Mouse (Mus musculus): ENCODE data around the gene Lrg1. TPM values are rescaled to one million over a fixed set of nuclear protein-coding genes. Genes with fewer than 3 reads are reported as not detected.

The Lrg1 gene
- total and polyA plus RNA-seq, 2 experiments from 2014 or later = 0.21 to 0.90 TPM

- Histone ChIP-seq H3K9me3 (ENCODE audit: low read length) (no peaks in the 10 kb centered on the region), H3K4me2 (ENCODE audit: low read depth, low read length) (no peak overlapping the region), H3K4me1 (ENCODE audit: insufficient read depth, low read length) (no peaks in the 10 kb centered on the region), H3K4me3 (ENCODE audit: low read length) (no peak overlapping the region), H3K27ac (no peak overlapping the region), H3K27me3 (ENCODE audit: insufficient read depth, low read length) (no peaks in the 10 kb centered on the region), H3K9ac (replicated peaks; ENCODE audit: low read length) (no peak overlapping the region), H3K36me3 (ENCODE audit: insufficient read depth, low read length) (peaks cover 69% of the 10 kb centered on the region)
- TF ChIP-seq CTCF (IDR thresholded peaks at IDR 0.05; ENCODE audit: low read depth) = peak; percentile 30
- WGBS = 92% methylated on average over 15 of the region's 15 CpGs
- DNase-seq (ENCODE audit: low spot score) (no peak), ATAC-seq (no peak)
Measured at GRCm38 (mm10) chr17:56098711-56099572, 22.9 kb downstream of the Lrg1 start.

- ATAC-seq = no peak
- WGBS = 92% methylated on average over 8 of the region's 8 CpGs
- Histone ChIP-seq H3K9ac (replicated peaks; ENCODE audit: low read length) (no peak overlapping the region), H3K9me3 (ENCODE audit: low read length) (no peaks in the 10 kb centered on the region), H3K4me1 (ENCODE audit: insufficient read depth, low read length) (no peaks in the 10 kb centered on the region), H3K27me3 (ENCODE audit: insufficient read depth, low read length) (no peaks in the 10 kb centered on the region), H3K4me2 (ENCODE audit: low read depth, low read length) (no peak overlapping the region), H3K36me3 (ENCODE audit: insufficient read depth, low read length) (peaks cover 69% of the 10 kb centered on the region), H3K27ac (no peak overlapping the region), H3K4me3 (ENCODE audit: low read length) (no peak overlapping the region)
- TF ChIP-seq CTCF (IDR thresholded peaks at IDR 0.05; ENCODE audit: low read depth) = no peak
- DNase-seq (ENCODE audit: low spot score) = no peak
Measured at GRCm38 (mm10) chr17:56098180-56098579, 23.6 kb downstream of the Lrg1 start.

GRCm38 (mm10) chr17:56096883-56097282 is 24.9 kb downstream of the Lrg1 start:
- Histone ChIP-seq H3K36me3 (ENCODE audit: insufficient read depth, low read length) (peaks cover 57% of the 10 kb centered on the region), H3K4me1 (ENCODE audit: insufficient read depth, low read length) (no peaks in the 10 kb centered on the region), H3K27me3 (ENCODE audit: insufficient read depth, low read length) (no peaks in the 10 kb centered on the region), H3K9me3 (ENCODE audit: low read length) (no peaks in the 10 kb centered on the region), H3K27ac (no peak overlapping the region), H3K9ac (replicated peaks; ENCODE audit: low read length) (no peak overlapping the region), H3K4me3 (ENCODE audit: low read length) (no peak overlapping the region), H3K4me2 (ENCODE audit: low read depth, low read length) (no peak overlapping the region)
- no peak for DNase-seq (ENCODE audit: low spot score)
- no peak for TF ChIP-seq CTCF (IDR thresholded peaks at IDR 0.05; ENCODE audit: low read depth)
- ATAC-seq = no peak
- WGBS = 93% methylated on average over 12 of the region's 12 CpGs

DNA sequence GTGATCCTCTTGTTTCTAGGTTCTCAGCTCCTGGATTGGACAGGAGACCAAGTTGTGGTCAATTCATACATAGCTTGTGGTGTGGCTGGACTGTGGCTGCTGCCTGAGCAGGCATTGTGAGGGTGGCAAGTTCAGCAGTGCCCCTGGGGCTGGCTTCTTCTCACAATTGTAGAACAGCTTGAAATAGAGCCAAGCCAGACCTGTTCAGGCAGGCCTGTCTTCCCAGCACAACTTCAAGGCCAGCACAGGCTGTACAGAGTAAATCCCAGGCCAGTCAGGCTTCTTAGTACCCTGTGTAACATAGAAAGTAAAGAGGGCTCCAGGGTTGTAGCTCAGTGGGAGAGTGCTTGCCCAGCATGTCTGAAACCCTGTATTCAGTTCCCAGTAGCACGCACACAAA is 29.0 kb downstream of the Lrg1 start:
- Histone ChIP-seq H3K9me3 (ENCODE audit: low read length) (no peaks in the 10 kb centered on the region), H3K4me2 (ENCODE audit: low read depth, low read length) (no peak overlapping the region), H3K4me1 (ENCODE audit: insufficient read depth, low read length) (no peaks in the 10 kb centered on the region), H3K27me3 (ENCODE audit: insufficient read depth, low read length) (no peaks in the 10 kb centered on the region), H3K4me3 (ENCODE audit: low read length) (no peak overlapping the region), H3K36me3 (ENCODE audit: insufficient read depth, low read length) (peaks cover 26% of the 10 kb centered on the region; the same call in 1 of the 2 replicates), H3K9ac (replicated peaks; ENCODE audit: low read length) (no peak overlapping the region), H3K27ac (no peak overlapping the region; the same call in 1 of the 2 replicates)
- ATAC-seq = 0 out of 2 replicates have a peak, but pooled peaks have one; percentile 21
- WGBS = 95% methylated on average over 1 of the region's 1 CpGs
- TF ChIP-seq CTCF (IDR thresholded peaks at IDR 0.05; ENCODE audit: low read depth) = no peak
- no peak for DNase-seq (ENCODE audit: low spot score)

DNA sequence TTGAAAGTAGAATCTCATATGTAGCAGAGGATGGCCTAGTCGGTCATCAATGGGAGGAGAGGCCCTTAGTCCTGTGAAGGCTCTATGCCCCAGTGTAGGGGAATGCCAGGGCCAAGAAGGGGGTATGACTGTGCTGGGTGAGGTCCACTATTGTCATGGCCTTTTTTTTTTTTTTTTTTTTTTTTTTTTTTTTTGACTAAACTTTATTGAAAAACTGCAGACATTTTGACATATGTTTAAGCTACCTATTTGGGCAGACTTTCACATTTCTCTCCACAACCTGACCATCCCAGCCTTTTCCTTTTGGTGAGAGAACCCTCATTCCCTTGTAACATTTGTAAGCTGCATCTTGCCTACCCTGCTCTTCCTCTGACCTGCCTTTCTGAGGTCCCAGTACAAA is 29.5 kb downstream of the Lrg1 start:
- peaks cover 22% of the 10 kb centered on the region; the same call in 1 of the 2 replicates for H3K36me3 ChIP-seq (ENCODE audit: insufficient read depth, low read length)
- no peak overlapping the region for H3K27ac ChIP-seq
- H3K4me2 ChIP-seq (ENCODE audit: low read depth, low read length) = no peak overlapping the region
- H3K4me1 ChIP-seq (ENCODE audit: insufficient read depth, low read length) = no peaks in the 10 kb centered on the region
- H3K9me3 ChIP-seq (ENCODE audit: low read length) = no peaks in the 10 kb centered on the region
- H3K27me3 ChIP-seq (ENCODE audit: insufficient read depth, low read length) = no peaks in the 10 kb centered on the region
- H3K4me3 ChIP-seq (ENCODE audit: low read length) = no peak overlapping the region
- no peak for TF ChIP-seq CTCF (IDR thresholded peaks at IDR 0.05; ENCODE audit: low read depth)
- ATAC-seq = no peak
- no peak overlapping the region for H3K9ac ChIP-seq (replicated peaks; ENCODE audit: low read length)
- 83% methylated on average over 1 of the region's 1 CpGs for WGBS
- no peak for DNase-seq (ENCODE audit: low spot score)

DNA sequence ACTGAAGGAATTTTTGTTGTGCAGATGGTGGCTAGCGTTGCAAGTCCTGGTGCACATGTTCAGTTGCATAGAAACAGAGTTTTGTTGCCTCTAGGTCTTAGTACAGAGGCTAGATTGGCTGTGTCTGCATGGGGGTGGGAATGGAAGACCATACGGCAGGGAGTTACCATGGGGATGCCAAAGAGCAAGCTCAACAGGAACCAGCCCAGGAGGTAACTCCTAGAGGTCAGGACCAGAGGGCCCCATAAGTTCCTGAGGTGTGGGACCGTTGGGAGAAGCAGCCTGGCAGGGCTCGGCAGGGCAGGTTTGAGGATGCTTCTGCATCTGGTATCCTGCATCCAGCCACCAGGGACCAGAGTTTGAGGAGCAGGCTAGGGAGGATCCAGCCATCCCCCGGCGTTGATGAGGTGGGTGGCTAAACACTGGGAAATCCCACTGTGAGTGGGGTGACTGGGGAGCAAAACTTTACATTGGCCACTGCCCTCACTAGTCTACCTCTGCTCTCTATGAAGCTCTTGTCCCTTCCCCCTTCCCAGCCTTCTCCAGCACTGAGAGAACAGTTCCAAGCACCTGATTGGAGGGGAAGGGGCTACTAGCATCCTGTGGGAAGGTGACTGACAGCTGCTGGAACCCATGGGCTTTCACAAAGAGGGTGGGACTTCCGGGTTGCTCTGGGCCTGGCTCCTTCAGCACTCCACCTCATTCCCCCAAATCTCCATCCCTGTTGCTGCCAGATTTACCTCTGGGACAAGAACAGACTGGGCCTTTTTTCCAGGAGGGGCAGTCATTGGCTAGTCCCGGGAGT is 40.8 kb downstream of the Lrg1 start:
- ATAC-seq (peak; percentile 38), DNase-seq (ENCODE audit: low spot score) (peak; percentile 87)
- Histone ChIP-seq H3K27me3 (ENCODE audit: insufficient read depth, low read length) (no peaks in the 10 kb centered on the region), H3K4me3 (ENCODE audit: low read length) (peak overlapping the region; percentile 96), H3K9me3 (ENCODE audit: low read length) (no peaks in the 10 kb centered on the region), H3K36me3 (ENCODE audit: insufficient read depth, low read length) (peaks cover 5% of the 10 kb centered on the region; the same call in 1 of the 2 replicates), H3K4me1 (ENCODE audit: insufficient read depth, low read length) (peaks cover 18% of the 10 kb centered on the region), H3K9ac (replicated peaks; ENCODE audit: low read length) (peak overlapping the region; percentile 84), H3K4me2 (ENCODE audit: low read depth, low read length) (peak overlapping the region; percentile 97), H3K27ac (peak overlapping the region; percentile 20; the same call in 1 of the 2 replicates)
- WGBS = 7% methylated on average over 8 of the region's 8 CpGs
- peak; percentile 18; the same call in 1 of the 2 replicates for TF ChIP-seq CTCF (IDR thresholded peaks at IDR 0.05; ENCODE audit: low read depth)
